Mouse (Mus musculus) neural tube, embryonic 12.5 days (tissue): ENCODE measurements around the gene Rtn3. TPM values are rescaled to one million over a fixed set of nuclear protein-coding genes. Genes with fewer than 3 reads are reported as not detected.
"Not testable (repeated sequence)": the region's sequence is repeated elsewhere in the genome, so short reads cannot be mapped to it uniquely, and the experiment has no call there.

Source experiments
- ATAC-seq: fragments of 200-750 bp; cut with Nextera tagmentation; 2 replicates; pipeline ENCODE4 v1.8.0; 2017; ENCODE audit warnings: low read depth, mild to moderate bottlenecking, moderate TSS enrichment, moderate library complexity; ENCODE audit not compliant: low FRiP score
- H3K27ac ChIP-seq: fragments of 300-500 bp; sonication (generic); 2 replicates; pipeline ENCODE4 v1.5.1; 2016
- H3K27me3 ChIP-seq: fragments of 300-500 bp; sonication (generic); replicated peaks from 2 replicates; pipeline ENCODE4 v1.6.1; 2016; ENCODE audit warnings: mild to moderate bottlenecking
- H3K36me3 ChIP-seq: fragments of 300-500 bp; sonication (generic); 2 replicates; pipeline ENCODE4 v1.6.1; 2016; ENCODE audit warnings: mild to moderate bottlenecking
- H3K4me1 ChIP-seq: fragments of 300-500 bp; sonication (generic); 2 replicates; pipeline ENCODE4 v1.6.1; 2016
- H3K4me2 ChIP-seq: fragments of 300-500 bp; sonication (generic); replicated peaks from 2 replicates; pipeline ENCODE4 v1.6.1; 2016; ENCODE audit warnings: mild to moderate bottlenecking
- H3K4me3 ChIP-seq: fragments of 300-500 bp; sonication (generic); 2 replicates; pipeline ENCODE4 v1.5.1; 2016
- H3K9ac ChIP-seq: fragments of 300-500 bp; sonication (generic); 2 replicates; pipeline ENCODE4 v1.6.1; 2016; ENCODE audit warnings: mild to moderate bottlenecking
- H3K9me3 ChIP-seq: fragments of 300-500 bp; sonication (generic); 2 replicates; pipeline ENCODE4 v1.6.1; 2016; ENCODE audit warnings: mild to moderate bottlenecking
- WGBS: fragments of 180-500 bp; shearing (Covaris S2); methylation state at CpG from one replicate; pipeline ENCODE4 v1.1.7; 2016; 5-methylcytosine and 5-hydroxymethylcytosine counted together
- polyA plus RNA-seq: library from polyadenylated mRNA; unstranded; fragments of >200 nt; fragmentation: Nextera tagmentation; extraction: Ambion mirVana; gene quantifications from 2 replicates; pipeline ENCODE4 v1.2.1, GENCODE M21; 2016

Gene Rtn3
- polyA plus RNA-seq, 1 experiment from 2014 or later, result 430 TPM

DNA sequence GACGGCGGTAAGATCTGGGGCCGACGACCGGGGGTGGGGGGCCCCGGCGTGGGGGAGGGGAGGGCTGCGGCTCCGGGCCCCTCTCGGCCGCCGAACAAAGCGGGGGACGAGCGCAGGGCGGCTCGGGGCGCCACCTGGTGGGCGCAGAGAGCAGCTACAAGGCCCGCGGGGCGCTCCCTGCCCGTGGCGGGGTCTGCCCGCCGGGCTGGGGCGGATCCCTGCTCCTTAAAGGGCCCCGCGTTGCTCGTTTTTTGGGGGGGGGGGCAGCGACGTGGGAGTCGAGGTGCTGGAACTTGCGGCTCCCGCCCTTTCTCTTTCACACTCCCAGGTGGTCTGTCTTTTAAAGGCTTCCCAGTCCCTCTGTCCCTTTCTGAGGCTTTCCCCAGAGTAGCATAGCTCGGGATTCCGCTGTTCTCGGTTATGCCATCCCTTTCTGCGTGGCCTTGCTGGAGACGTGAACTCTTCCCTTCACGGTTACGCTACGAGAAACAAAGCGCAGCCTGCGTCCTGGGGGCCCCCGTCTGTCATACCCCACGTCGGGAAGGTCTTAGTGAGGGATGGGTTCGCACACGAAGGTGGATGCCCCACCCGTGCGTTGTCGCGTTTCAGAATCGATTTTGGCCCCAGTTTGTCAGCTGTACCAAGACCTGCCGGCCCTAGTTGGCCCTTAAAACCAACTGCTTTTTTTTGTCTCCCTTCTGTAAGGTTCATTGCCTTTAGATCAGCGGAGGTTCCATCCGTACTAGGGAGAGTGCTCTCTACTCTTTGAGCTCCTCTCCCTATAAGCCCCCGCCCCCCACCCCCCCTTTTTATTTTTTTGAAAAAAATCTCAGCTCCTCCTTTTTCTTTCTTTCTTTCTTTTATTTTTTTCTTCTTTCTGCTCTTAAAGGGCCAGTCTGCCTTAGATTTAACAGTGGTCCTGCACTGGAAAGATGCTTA is 64.9 kb downstream of the Rtn3 start:
- H3K4me2 ChIP-seq, result peak overlapping the region; percentile 83
- peak; percentile 45 for ATAC-seq
- peak overlapping the region; percentile 97 for H3K27ac ChIP-seq
- WGBS, result under 1% methylated on average over 57 of the region's 59 CpGs
- H3K9me3 ChIP-seq, result no peaks in the 10 kb centered on the region
- peak overlapping the region; percentile 98 for H3K9ac ChIP-seq
- peaks cover 32% of the 10 kb centered on the region for H3K36me3 ChIP-seq
- H3K4me1 ChIP-seq, result peaks cover 55% of the 10 kb centered on the region
- H3K4me3 ChIP-seq, result peak overlapping the region; percentile 98
- no peaks in the 10 kb centered on the region for H3K27me3 ChIP-seq

- Histone ChIP-seq H3K4me1 (peaks cover 44% of the 10 kb centered on the region), H3K9me3 (no peaks in the 10 kb centered on the region), H3K4me2 (peak within 1 kb of the TSS; percentile 83), H3K9ac (peak within 1 kb of the TSS; percentile 98), H3K27ac (peak within 1 kb of the TSS; percentile 97), H3K36me3 (peaks cover 21% of the 10 kb centered on the region), H3K4me3 (peak within 1 kb of the TSS; percentile 98), H3K27me3 (no peaks in the 10 kb centered on the region)
- WGBS, result under 1% methylated on average over 91 of the region's 107 CpGs
- ATAC-seq, result peak; percentile 61
Measured at GRCm38 (mm10) chr19:7416834-7417735, 66.0 kb downstream of the Rtn3 start, which contains the start of gene 2700081O15Rik. 2700081O15Rik (plus strand) TSS chr19:7417625.

- Histone ChIP-seq H3K27ac (peak overlapping the region; percentile 97), H3K4me1 (peaks cover 35% of the 10 kb centered on the region), H3K4me3 (peak overlapping the region; percentile 98), H3K36me3 (peaks cover 12% of the 10 kb centered on the region), H3K27me3 (no peaks in the 10 kb centered on the region), H3K4me2 (peak overlapping the region; percentile 83), H3K9ac (peak overlapping the region; percentile 98), H3K9me3 (no peaks in the 10 kb centered on the region)
- no peak for ATAC-seq
- 28% methylated on average over 22 of the region's 22 CpGs for WGBS
Measured at GRCm38 (mm10) chr19:7415916-7416833, 66.9 kb downstream of the Rtn3 start.

DNA sequence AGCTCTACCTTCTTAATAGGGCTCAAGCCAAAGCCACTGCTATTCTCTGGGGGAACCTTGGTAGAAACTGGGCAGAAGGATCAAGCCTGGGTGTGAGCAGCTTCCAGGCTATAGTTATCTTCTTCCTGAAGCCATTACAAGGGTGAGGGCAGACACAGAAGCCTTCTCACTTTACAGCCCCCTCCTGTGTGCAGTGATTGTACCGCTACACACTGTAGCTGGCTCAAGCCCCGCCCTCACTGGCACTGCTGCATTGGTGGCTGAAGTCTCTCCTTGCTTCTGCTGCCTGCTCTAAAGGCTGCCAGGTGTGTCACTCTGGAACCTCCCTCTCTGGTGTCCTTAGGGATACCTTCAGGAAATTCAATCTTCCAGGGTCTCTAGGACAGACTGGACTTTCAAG is 70.7 kb downstream of the Rtn3 start:
- H3K4me1 ChIP-seq, result peaks cover 10% of the 10 kb centered on the region
- no peak overlapping the region for H3K9ac ChIP-seq
- H3K36me3 ChIP-seq, result no peaks in the 10 kb centered on the region
- no peaks in the 10 kb centered on the region for H3K27me3 ChIP-seq
- no peaks in the 10 kb centered on the region for H3K9me3 ChIP-seq
- no peak overlapping the region for H3K27ac ChIP-seq
- H3K4me2 ChIP-seq, result no peak overlapping the region
- 37% methylated on average over 2 of the region's 2 CpGs for WGBS
- ATAC-seq, result no peak
- H3K4me3 ChIP-seq, result no peak overlapping the region

GRCm38 (mm10) chr19:7404623-7405229 is 78.4 kb downstream of the Rtn3 start:
- H3K4me2 ChIP-seq, result no peak overlapping the region
- no peaks in the 10 kb centered on the region for H3K36me3 ChIP-seq
- ATAC-seq, result no peak
- H3K27ac ChIP-seq, result no peak overlapping the region
- WGBS, result 87% methylated on average over 9 of the region's 9 CpGs
- no peaks in the 10 kb centered on the region for H3K27me3 ChIP-seq
- no peak overlapping the region for H3K9ac ChIP-seq
- no peaks in the 10 kb centered on the region for H3K4me1 ChIP-seq
- H3K9me3 ChIP-seq, result no peaks in the 10 kb centered on the region
- H3K4me3 ChIP-seq, result no peak overlapping the region

DNA sequence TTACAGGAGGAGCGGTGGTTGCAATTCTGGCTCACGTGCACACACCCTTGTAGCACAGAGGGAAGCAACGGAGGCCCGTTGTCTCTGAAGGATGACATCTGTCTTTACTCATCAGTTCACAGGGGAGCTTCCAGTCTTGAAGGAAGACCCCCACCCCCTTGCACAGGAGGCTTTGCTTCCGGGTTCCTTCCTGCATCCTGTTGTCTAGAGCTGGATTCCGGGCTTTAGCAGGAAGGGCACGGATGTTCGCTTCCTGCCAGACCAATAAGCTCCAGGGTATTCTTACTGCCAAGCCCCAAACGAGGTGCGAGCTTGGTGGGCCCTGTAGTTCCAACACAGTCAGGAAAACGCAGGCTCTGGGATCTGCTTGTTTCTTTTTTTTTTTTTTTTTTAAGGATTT is 82.4 kb downstream of the Rtn3 start:
- Histone ChIP-seq H3K27me3 (no peaks in the 10 kb centered on the region), H3K27ac (no peak overlapping the region), H3K4me1 (no peaks in the 10 kb centered on the region), H3K9me3 (no peaks in the 10 kb centered on the region), H3K9ac (no peak overlapping the region), H3K36me3 (no peaks in the 10 kb centered on the region), H3K4me3 (no peak overlapping the region), H3K4me2 (no peak overlapping the region)
- WGBS, result 86% methylated on average over 11 of the region's 11 CpGs
- ATAC-seq, result no peak

- 37% methylated on average over 24 of the region's 24 CpGs for WGBS
Measured at GRCm38 (mm10) chr19:7398898-7399297, 84.2 kb downstream of the Rtn3 start.

GRCm38 (mm10) chr19:7396867-7397826 is 85.9 kb downstream of the Rtn3 start:
- not testable (repeated sequence) for H3K9ac ChIP-seq, H3K36me3 ChIP-seq, H3K4me3 ChIP-seq, H3K27ac ChIP-seq, H3K4me1 ChIP-seq, ATAC-seq, H3K27me3 ChIP-seq, H3K4me2 ChIP-seq, H3K9me3 ChIP-seq
- 63% methylated on average over 10 of the region's 10 CpGs for whole genome bisulfite sequencing

More at GRCm38 (mm10) chr19:7398898-7399297, 84.2 kb downstream of the Rtn3 start:
- not testable (repeated sequence) for H3K4me1 ChIP-seq, H3K4me2 ChIP-seq, H3K27ac ChIP-seq, H3K27me3 ChIP-seq, H3K9me3 ChIP-seq, ATAC-seq, H3K9ac ChIP-seq, H3K4me3 ChIP-seq, H3K36me3 ChIP-seq

GRCm38 (mm10) chr19:7388488-7388887 is 94.6 kb downstream of the Rtn3 start:
- no peak overlapping the region for H3K4me2 ChIP-seq
- H3K9ac ChIP-seq, result no peak overlapping the region
- H3K9me3 ChIP-seq, result no peaks in the 10 kb centered on the region; the same call in none of the 2 replicates
- WGBS, result 87% methylated on average over 6 of the region's 6 CpGs
- H3K4me3 ChIP-seq, result no peak overlapping the region
- H3K27me3 ChIP-seq, result no peaks in the 10 kb centered on the region
- no peak overlapping the region for H3K27ac ChIP-seq
- H3K4me1 ChIP-seq, result peaks cover 8% of the 10 kb centered on the region; the same call in 1 of the 2 replicates
- no peak for ATAC-seq
- H3K36me3 ChIP-seq, result no peaks in the 10 kb centered on the region; the same call in 1 of the 2 replicates

GRCm38 (mm10) chr19:7386042-7386441 is 97.0 kb downstream of the Rtn3 start:
- no peak for ATAC-seq
- Histone ChIP-seq H3K27me3 (no peaks in the 10 kb centered on the region), H3K4me2 (no peak overlapping the region), H3K9me3 (no peaks in the 10 kb centered on the region; the same call in none of the 2 replicates), H3K36me3 (no peaks in the 10 kb centered on the region; the same call in 1 of the 2 replicates), H3K4me1 (peaks cover 19% of the 10 kb centered on the region), H3K9ac (no peak overlapping the region), H3K27ac (no peak overlapping the region), H3K4me3 (no peak overlapping the region)
- WGBS, result 42% methylated on average over 2 of the region's 2 CpGs
